Mouse (Mus musculus) forebrain, embryonic 10.5 days (tissue): Measurements from ENCODE around the gene Hepacam2. TPM values are rescaled to one million over a fixed set of nuclear protein-coding genes. Genes with fewer than 3 reads are reported as not detected.
"Not testable (repeated sequence)": the region's sequence is repeated elsewhere in the genome, so short reads cannot be mapped to it uniquely, and the experiment has no call there.

Source experiments
- DNase-seq: peaks from one replicate; pipeline ENCODE4 v3.0.0-alpha.2; 2017; ENCODE audit warnings: low spot score; ENCODE audit errors: extremely low spot score
- H3K27ac ChIP-seq: fragments of 300-500 bp; sonication (generic); 2 replicates; pipeline ENCODE4 v1.5.1; 2016; ENCODE audit warnings: mild to moderate bottlenecking
- H3K27me3 ChIP-seq: fragments of 300-500 bp; sonication (generic); 2 replicates; pipeline ENCODE4 v1.6.1; 2016; ENCODE audit warnings: mild to moderate bottlenecking; ENCODE audit not compliant: poor library complexity, severe bottlenecking
- H3K36me3 ChIP-seq: fragments of 300-500 bp; sonication (generic); replicated peaks from 2 replicates; pipeline ENCODE4 v1.6.1; 2016; ENCODE audit warnings: mild to moderate bottlenecking, moderate library complexity
- H3K4me1 ChIP-seq: fragments of 300-500 bp; sonication (generic); 2 replicates; pipeline ENCODE4 v1.6.1; 2016
- H3K4me3 ChIP-seq: fragments of 300-500 bp; sonication (generic); 2 replicates; pipeline ENCODE4 v1.5.1; 2016; ENCODE audit warnings: mild to moderate bottlenecking, moderate library complexity
- H3K9me3 ChIP-seq: fragments of 300-500 bp; sonication (generic); 2 replicates; pipeline ENCODE4 v1.6.1; 2016; ENCODE audit warnings: mild to moderate bottlenecking, moderate library complexity
- WGBS: fragments of 180-500 bp; shearing (Covaris S2); methylation state at CpG from one replicate; pipeline ENCODE4 v1.1.7; 2016; 5-methylcytosine and 5-hydroxymethylcytosine counted together
- polyA plus RNA-seq: library from polyadenylated mRNA; unstranded; fragments of >200 nt; fragmentation: Nextera tagmentation; extraction: Ambion mirVana; gene quantifications from 2 replicates; pipeline ENCODE4 v1.2.1, GENCODE M21; 2016

Gene Hepacam2
- polyA plus RNA-seq: 0.58 and 0.77 TPM in 2 replicates

GRCm38 (mm10) chr6:3498162-3498848 is at the start of gene Hepacam2, which contains the start of gene Vps50:
Hepacam2 (minus strand) TSS chr6:3498298.
Vps50 (plus strand) TSS chr6:3498382.
- Histone ChIP-seq H3K4me1 (peaks cover 15% of the 10 kb centered on the region), H3K36me3 (no peaks in the 10 kb centered on the region), H3K27me3 (no peaks in the 10 kb centered on the region), H3K27ac (peak within 1 kb of the TSS; percentile 79), H3K9me3 (no peaks in the 10 kb centered on the region), H3K4me3 (peak within 1 kb of the TSS; percentile 81)
- DNase-seq: peak; percentile 77
- WGBS: under 1% methylated on average over 28 of the region's 28 CpGs

- Histone ChIP-seq H3K4me3 (no peak overlapping the region), H3K27ac (no peak overlapping the region), H3K4me1 (no peaks in the 10 kb centered on the region; the same call in 1 of the 2 replicates), H3K36me3 (peaks cover 16% of the 10 kb centered on the region), H3K27me3 (no peaks in the 10 kb centered on the region), H3K9me3 (no peaks in the 10 kb centered on the region)
- no peak for DNase-seq
- WGBS: 50% methylated on average over 1 of the region's 1 CpGs
These were observed 46.9 kb upstream of the Hepacam2 start for GRCm38 (mm10) chr6:3544970-3545369.

GRCm38 (mm10) chr6:3543862-3544261 is 45.8 kb upstream of the Hepacam2 start:
- H3K27me3 ChIP-seq: no peaks in the 10 kb centered on the region
- peaks cover 16% of the 10 kb centered on the region for H3K36me3 ChIP-seq
- no peaks in the 10 kb centered on the region; the same call in 1 of the 2 replicates for H3K4me1 ChIP-seq
- WGBS: 91% methylated on average over 4 of the region's 4 CpGs
- no peak for DNase-seq
- H3K4me3 ChIP-seq: no peak overlapping the region
- H3K27ac ChIP-seq: no peak overlapping the region
- H3K9me3 ChIP-seq: no peaks in the 10 kb centered on the region

GRCm38 (mm10) chr6:3539470-3539869 is 41.4 kb upstream of the Hepacam2 start:
- 94% methylated on average over 2 of the region's 2 CpGs for WGBS

GRCm38 (mm10) chr6:3536048-3536447 is 38.0 kb upstream of the Hepacam2 start:
- H3K9me3 ChIP-seq: no peaks in the 10 kb centered on the region
- no peak overlapping the region for H3K27ac ChIP-seq
- DNase-seq: no peak
- no peaks in the 10 kb centered on the region for H3K27me3 ChIP-seq
- no peak overlapping the region for H3K4me3 ChIP-seq
- peaks cover 8% of the 10 kb centered on the region for H3K36me3 ChIP-seq
- 59% methylated on average over 1 of the region's 1 CpGs for WGBS
- H3K4me1 ChIP-seq: peaks cover 17% of the 10 kb centered on the region

More at GRCm38 (mm10) chr6:3539470-3539869, 41.4 kb upstream of the Hepacam2 start:
- Histone ChIP-seq H3K36me3 (peaks cover 7% of the 10 kb centered on the region), H3K4me3 (no peak overlapping the region), H3K9me3 (no peaks in the 10 kb centered on the region), H3K27me3 (no peaks in the 10 kb centered on the region), H3K27ac (no peak overlapping the region), H3K4me1 (no peaks in the 10 kb centered on the region; the same call in 1 of the 2 replicates)
- DNase-seq: no peak

- H3K27me3 ChIP-seq: no peaks in the 10 kb centered on the region
- H3K9me3 ChIP-seq: no peaks in the 10 kb centered on the region
- peaks cover 24% of the 10 kb centered on the region for H3K4me1 ChIP-seq
- 36% methylated on average over 5 of the region's 5 CpGs for WGBS
- no peak overlapping the region for H3K4me3 ChIP-seq
- peak overlapping the region; percentile 40 for H3K27ac ChIP-seq
- H3K36me3 ChIP-seq: peaks cover 8% of the 10 kb centered on the region
- no peak for DNase-seq
These were observed 33.3 kb upstream of the Hepacam2 start for GRCm38 (mm10) chr6:3531445-3531844.

- no peak for DNase-seq
- Histone ChIP-seq H3K4me3 (no peak overlapping the region), H3K9me3 (no peaks in the 10 kb centered on the region), H3K4me1 (peaks cover 24% of the 10 kb centered on the region), H3K27me3 (no peaks in the 10 kb centered on the region), H3K27ac (no peak overlapping the region), H3K36me3 (no peaks in the 10 kb centered on the region; the same call in 1 of the 2 replicates)
- WGBS: 91% methylated on average over 4 of the region's 4 CpGs
These were observed 30.1 kb upstream of the Hepacam2 start for GRCm38 (mm10) chr6:3528198-3528597.

- Histone ChIP-seq H3K36me3 (peaks cover 5% of the 10 kb centered on the region; the same call in 1 of the 2 replicates), H3K4me3 (no peak overlapping the region), H3K27ac (peak overlapping the region; percentile 77), H3K27me3 (no peaks in the 10 kb centered on the region), H3K4me1 (peaks cover 28% of the 10 kb centered on the region), H3K9me3 (no peaks in the 10 kb centered on the region)
- DNase-seq: no peak
- WGBS: 45% methylated on average over 3 of the region's 3 CpGs
These were observed 14.5 kb upstream of the Hepacam2 start for GRCm38 (mm10) chr6:3512611-3513010.

GRCm38 (mm10) chr6:3511612-3512011 is 13.5 kb upstream of the Hepacam2 start:
- H3K4me3 ChIP-seq: peak overlapping the region; percentile 23; the same call in 1 of the 2 replicates

GRCm38 (mm10) chr6:3511116-3511515 is 13.0 kb upstream of the Hepacam2 start:
- Histone ChIP-seq H3K36me3 (0 out of 2 replicates have a peak, but pooled peaks cover 2% of the 10 kb centered on the region), H3K9me3 (no peaks in the 10 kb centered on the region), H3K4me3 (no peak overlapping the region), H3K4me1 (peaks cover 28% of the 10 kb centered on the region), H3K27me3 (no peaks in the 10 kb centered on the region), H3K27ac (peak overlapping the region; percentile 85)
- WGBS: 85% methylated on average over 10 of the region's 10 CpGs
- DNase-seq: no peak

More at GRCm38 (mm10) chr6:3511612-3512011, 13.5 kb upstream of the Hepacam2 start:
- Histone ChIP-seq H3K27me3 (no peaks in the 10 kb centered on the region), H3K27ac (peak overlapping the region; percentile 85), H3K36me3 (no peaks in the 10 kb centered on the region), H3K4me1 (peaks cover 28% of the 10 kb centered on the region), H3K9me3 (no peaks in the 10 kb centered on the region)
- 45% methylated on average over 11 of the region's 11 CpGs for WGBS
- DNase-seq: peak; percentile 35

- no peaks in the 10 kb centered on the region for H3K9me3 ChIP-seq
- H3K4me1 ChIP-seq: peaks cover 28% of the 10 kb centered on the region
- H3K4me3 ChIP-seq: no peak overlapping the region
- 0 out of 2 replicates have a peak, but pooled peaks cover 3% of the 10 kb centered on the region for H3K36me3 ChIP-seq
- H3K27me3 ChIP-seq: no peaks in the 10 kb centered on the region
- no peak for DNase-seq
- WGBS: 36% methylated on average over 2 of the region's 2 CpGs
- H3K27ac ChIP-seq: no peak overlapping the region
These were observed 11.7 kb upstream of the Hepacam2 start for GRCm38 (mm10) chr6:3509782-3510181.

- WGBS: 91% methylated on average over 2 of the region's 2 CpGs
- H3K27ac ChIP-seq, DNase-seq, H3K4me3 ChIP-seq, H3K27me3 ChIP-seq, H3K36me3 ChIP-seq, H3K9me3 ChIP-seq: not testable (repeated sequence)
- peaks cover 25% of the 10 kb centered on the region for H3K4me1 ChIP-seq
These were observed 10.1 kb upstream of the Hepacam2 start for GRCm38 (mm10) chr6:3508151-3508550.

GRCm38 (mm10) chr6:3507078-3507477 is 9.0 kb upstream of the Hepacam2 start:
- no peaks in the 10 kb centered on the region for H3K27me3 ChIP-seq
- no peak overlapping the region for H3K4me3 ChIP-seq
- H3K4me1 ChIP-seq: peaks cover 14% of the 10 kb centered on the region
- no peak overlapping the region for H3K27ac ChIP-seq
- no peak for DNase-seq
- 91% methylated on average over 4 of the region's 4 CpGs for WGBS
- no peaks in the 10 kb centered on the region for H3K9me3 ChIP-seq
- H3K36me3 ChIP-seq: 0 out of 2 replicates have a peak, but pooled peaks cover 3% of the 10 kb centered on the region
